Mouse (Mus musculus) testis, adult 2 months (tissue): Measurements from ENCODE around the gene Dennd4a.

Experiments used
- CTCF ChIP-seq: fragments of 200-500 bp; IDR thresholded peaks from 2 replicates; pipeline ENCODE4 v1.5.1; 2012; ENCODE audit warnings: low read depth, mild to moderate bottlenecking, inconsistent platforms, low read length, moderate library complexity; ENCODE audit not compliant: control insufficient read depth, insufficient read depth, insufficient replicate concordance
- POLR2A ChIP-seq: fragments of 200-500 bp; IDR thresholded peaks from 2 replicates; pipeline ENCODE4 v1.6.1; 2012; ENCODE audit warnings: low read depth, mild to moderate bottlenecking, inconsistent platforms, low read length, moderate library complexity; ENCODE audit not compliant: control insufficient read depth

- TF ChIP-seq POLR2A, result no peak
- no peak for TF ChIP-seq CTCF
These were observed 140.9 kb downstream of the Dennd4a start for GRCm38 (mm10) chr9:64952055-64952454.
